Mouse (Mus musculus) forebrain, embryonic 14.5 days (tissue): ENCODE results near the gene Trim12c. TPM values are rescaled to one million over a fixed set of nuclear protein-coding genes. Genes with fewer than 3 reads are reported as not detected.
"Not testable (repeated sequence)": the region's sequence is repeated elsewhere in the genome, so short reads cannot be mapped to it uniquely, and the experiment has no call there.

ENCODE experiments used
- ATAC-seq: fragments of 200-750 bp; cut with Nextera tagmentation; 2 replicates; pipeline ENCODE4 v1.8.0; 2017; ENCODE audit warnings: mild to moderate bottlenecking, moderate library complexity
- DNase-seq: peaks from one replicate; pipeline ENCODE4 v3.0.0-alpha.2; 2015; ENCODE audit warnings: low spot score
- H3K27ac ChIP-seq: fragments of 300-500 bp; sonication (generic); 2 replicates; pipeline ENCODE4 v1.5.1; 2014; ENCODE audit warnings: low read depth, mild to moderate bottlenecking, control low read depth, low read length, moderate library complexity
- H3K27me3 ChIP-seq: fragments of 300-500 bp; sonication (generic); replicated peaks from 2 replicates; pipeline ENCODE4 v1.6.1; 2014; ENCODE audit warnings: low read length, control low read depth, mixed read lengths; ENCODE audit not compliant: control insufficient read depth, insufficient read depth
- H3K36me3 ChIP-seq: fragments of 300-500 bp; sonication (generic); 2 replicates; pipeline ENCODE4 v1.6.1; 2014; ENCODE audit warnings: low read length, control low read depth; ENCODE audit not compliant: control insufficient read depth, insufficient read depth
- H3K4me1 ChIP-seq: fragments of 300-500 bp; sonication (generic); 2 replicates; pipeline ENCODE4 v1.6.1; 2014; ENCODE audit warnings: antibody characterized with exemption, low read length, control low read depth; ENCODE audit not compliant: control insufficient read depth, insufficient read depth
- H3K4me2 ChIP-seq: fragments of 300-500 bp; sonication (generic); 2 replicates; pipeline ENCODE4 v1.6.1; 2014; ENCODE audit warnings: mild to moderate bottlenecking, control low read depth, low read length
- H3K4me3 ChIP-seq: fragments of 300-500 bp; sonication (generic); 2 replicates; pipeline ENCODE4 v1.5.1; 2014; ENCODE audit warnings: low read depth, low read length, control low read depth
- H3K9ac ChIP-seq: fragments of 300-500 bp; sonication (generic); 2 replicates; pipeline ENCODE4 v1.6.1; 2014; ENCODE audit warnings: mild to moderate bottlenecking, low read length, control low read depth, moderate library complexity
- H3K9me3 ChIP-seq: fragments of 300-500 bp; sonication (generic); replicated peaks from 2 replicates; pipeline ENCODE4 v1.6.1; 2016; ENCODE audit warnings: low read length, control low read depth, mixed read lengths; ENCODE audit not compliant: control insufficient read depth
- WGBS: fragments of 180-500 bp; shearing (Covaris S2); extraction: QIAGEN DNeasy Blood & Tissue Kit; methylation state at CpG from one replicate; pipeline ENCODE4 v1.1.7; 2014; 5-methylcytosine and 5-hydroxymethylcytosine counted together
- polyA plus RNA-seq: library from polyadenylated mRNA; unstranded; fragments of >200 nt; fragmentation: Nextera tagmentation; extraction: Ambion mirVana; gene quantifications from 2 replicates; pipeline ENCODE4 v1.2.1, GENCODE M21; 2014

Gene Trim12c
- polyA plus RNA-seq = 0.48 and 0.95 TPM in 2 replicates

DNA sequence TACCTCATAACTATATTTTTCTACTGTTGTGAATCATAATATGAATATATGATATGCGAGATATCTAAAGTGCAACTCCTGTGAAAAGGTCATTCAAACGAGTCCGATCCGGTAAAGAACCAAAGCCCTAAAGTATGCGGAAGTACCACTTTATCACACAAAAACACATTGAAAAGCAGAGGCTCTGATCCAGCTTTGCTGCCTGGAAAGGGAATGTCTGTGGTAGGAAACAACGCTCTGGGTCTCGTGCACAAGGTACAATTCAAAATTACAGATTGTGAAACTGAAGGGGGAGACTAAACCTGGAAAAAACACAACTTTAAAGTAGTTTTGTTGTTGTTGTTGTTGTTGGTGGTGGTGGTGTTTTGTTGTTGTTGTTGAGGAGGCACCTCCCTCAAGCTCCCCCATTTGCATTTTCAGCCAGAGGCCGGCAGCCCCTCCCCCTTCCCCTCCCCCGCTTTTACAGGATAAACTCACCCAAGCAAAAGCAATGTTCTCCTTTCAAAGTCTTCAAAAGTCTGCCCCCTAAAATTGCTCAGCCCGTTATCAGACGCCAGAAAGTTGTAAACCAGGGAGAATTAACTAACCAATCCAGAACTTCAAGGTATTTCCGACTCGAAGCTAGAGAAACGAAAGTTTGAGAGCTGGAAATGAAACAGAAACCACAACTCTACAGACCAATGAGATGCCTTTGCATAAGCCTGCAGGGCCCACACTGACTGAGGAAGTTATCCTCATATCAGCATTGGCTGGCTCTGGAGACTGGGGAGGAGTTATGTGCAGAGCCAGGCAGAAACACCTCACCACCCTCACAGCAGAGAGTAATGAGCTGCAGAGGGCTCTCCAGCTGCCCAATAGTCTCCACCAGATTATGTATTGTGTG is at the start of gene Trim12c:
Gene Trim12c (minus strand): TSS at position 646 of the 883 bp plus-strand sequence.
- peak; percentile 90 for ATAC-seq
- peak; percentile 54 for DNase-seq
- H3K36me3 ChIP-seq = no peaks in the 10 kb centered on the region
- no peak within 1 kb of the TSS for H3K27ac ChIP-seq
- no peaks in the 10 kb centered on the region for H3K27me3 ChIP-seq
- H3K9ac ChIP-seq = peak within 1 kb of the TSS; percentile 29; the same call in 1 of the 2 replicates
- H3K9me3 ChIP-seq = no peaks in the 10 kb centered on the region
- H3K4me2 ChIP-seq = peak within 1 kb of the TSS; percentile 42
- no peaks in the 10 kb centered on the region for H3K4me1 ChIP-seq
- peak within 1 kb of the TSS; percentile 20; the same call in 1 of the 2 replicates for H3K4me3 ChIP-seq
- WGBS = 6% methylated on average over 14 of the region's 14 CpGs

- H3K4me3 ChIP-seq = no peak overlapping the region
- H3K36me3 ChIP-seq = no peaks in the 10 kb centered on the region
- H3K9me3 ChIP-seq = no peaks in the 10 kb centered on the region
- no peaks in the 10 kb centered on the region for H3K27me3 ChIP-seq
- H3K4me2 ChIP-seq = no peak overlapping the region
- ATAC-seq (no peak), DNase-seq (no peak)
- no peak overlapping the region for H3K27ac ChIP-seq
- no peak overlapping the region for H3K9ac ChIP-seq
- no peaks in the 10 kb centered on the region for H3K4me1 ChIP-seq
Measured at GRCm38 (mm10) chr7:104401140-104401539, 48.0 kb upstream of the Trim12c start.

- Histone ChIP-seq H3K27me3 (no peaks in the 10 kb centered on the region), H3K4me1 (no peaks in the 10 kb centered on the region), H3K4me2 (no peak within 1 kb of the TSS), H3K27ac (no peak within 1 kb of the TSS), H3K9ac (no peak within 1 kb of the TSS), H3K9me3 (no peaks in the 10 kb centered on the region), H3K4me3 (no peak within 1 kb of the TSS), H3K36me3 (no peaks in the 10 kb centered on the region)
- ATAC-seq (no peak), DNase-seq (no peak)
- WGBS = 61% methylated on average over 1 of the region's 1 CpGs
Measured at GRCm38 (mm10) chr7:104400698-104401097, 47.5 kb upstream of the Trim12c start, which contains the start of gene Trim30c. Trim30c (minus strand) TSS chr7:104400837.

GRCm38 (mm10) chr7:104398492-104398891 is 45.3 kb upstream of the Trim12c start:
- 51% methylated on average over 1 of the region's 1 CpGs for WGBS
- Histone ChIP-seq H3K4me1 (no peaks in the 10 kb centered on the region), H3K9me3 (no peaks in the 10 kb centered on the region), H3K36me3 (no peaks in the 10 kb centered on the region), H3K27me3 (no peaks in the 10 kb centered on the region), H3K27ac (no peak overlapping the region), H3K4me3 (no peak overlapping the region), H3K4me2 (no peak overlapping the region), H3K9ac (no peak overlapping the region)
- ATAC-seq (no peak), DNase-seq (no peak)

DNA sequence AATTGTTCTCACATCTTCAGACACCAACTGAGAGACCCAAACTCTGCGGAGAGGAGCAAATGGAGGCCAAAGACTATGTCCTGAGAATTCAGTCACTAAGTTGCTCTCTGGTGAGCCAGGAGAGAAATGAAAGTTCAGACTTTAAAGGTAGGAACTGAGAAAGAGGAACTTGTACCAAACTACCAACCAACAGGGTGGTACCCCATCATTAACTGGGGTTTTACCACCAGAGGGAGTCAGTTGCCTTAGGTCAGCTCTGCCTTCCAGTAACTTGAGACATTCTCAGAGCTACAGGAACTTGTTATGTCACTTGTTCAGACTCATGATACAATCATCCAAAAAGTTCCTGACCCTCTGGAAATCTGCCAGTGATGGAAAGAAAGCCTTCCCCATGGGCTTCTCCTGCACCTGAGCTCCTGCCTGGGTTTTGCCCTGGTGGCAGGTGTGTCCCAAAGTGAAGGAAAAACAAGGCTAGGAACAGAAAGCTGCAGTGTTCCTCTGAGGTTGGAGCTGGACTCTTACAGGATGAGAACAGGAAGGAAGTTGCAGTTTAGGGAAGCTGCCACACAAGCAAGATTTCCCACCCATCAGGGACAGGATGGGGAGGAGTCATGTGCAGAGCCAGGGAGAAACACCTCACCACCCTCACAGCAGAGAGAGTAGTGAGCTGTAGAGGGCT is 16.7 kb upstream of the Trim12c start, which contains the start of gene Trim30b:
Gene Trim30b (minus strand): TSS at position 149 of the 679 bp plus-strand sequence.
- H3K9ac ChIP-seq = no peak within 1 kb of the TSS
- H3K27ac ChIP-seq = no peak within 1 kb of the TSS
- no peaks in the 10 kb centered on the region for H3K27me3 ChIP-seq
- 75% methylated on average over 1 of the region's 1 CpGs for WGBS
- no peak within 1 kb of the TSS for H3K4me2 ChIP-seq
- H3K36me3 ChIP-seq = no peaks in the 10 kb centered on the region
- ATAC-seq = no peak
- no peaks in the 10 kb centered on the region for H3K9me3 ChIP-seq
- DNase-seq = no peak
- H3K4me3 ChIP-seq = no peak within 1 kb of the TSS
- no peaks in the 10 kb centered on the region for H3K4me1 ChIP-seq

DNA sequence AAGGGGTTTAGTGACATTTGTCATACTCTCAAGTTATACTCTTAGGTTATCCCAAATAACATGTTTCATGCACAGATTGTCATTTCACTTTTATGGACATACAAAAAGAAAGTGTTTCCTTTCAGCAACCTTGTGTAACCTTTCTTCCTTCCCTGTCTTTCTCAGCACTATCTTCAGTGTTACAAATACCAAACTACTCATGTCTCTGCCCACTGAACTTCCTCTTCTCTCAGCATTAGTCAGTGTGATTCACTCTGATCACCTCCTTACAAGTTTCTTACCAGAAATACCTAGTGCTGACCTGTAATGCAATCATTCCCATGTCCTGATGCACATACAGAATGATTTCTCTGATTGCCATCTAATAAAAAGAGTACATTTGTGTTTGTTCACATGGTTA is 13.2 kb upstream of the Trim12c start:
- Histone ChIP-seq H3K4me1 (no peaks in the 10 kb centered on the region), H3K27me3 (no peaks in the 10 kb centered on the region), H3K36me3 (no peaks in the 10 kb centered on the region), H3K4me2 (no peak overlapping the region), H3K9me3 (no peaks in the 10 kb centered on the region), H3K4me3 (no peak overlapping the region), H3K9ac (no peak overlapping the region), H3K27ac (no peak overlapping the region)
- ATAC-seq (no peak), DNase-seq (no peak)

- no peak overlapping the region for H3K4me3 ChIP-seq
- H3K9me3 ChIP-seq = no peaks in the 10 kb centered on the region
- DNase-seq = no peak
- no peaks in the 10 kb centered on the region for H3K36me3 ChIP-seq
- no peaks in the 10 kb centered on the region for H3K4me1 ChIP-seq
- H3K27me3 ChIP-seq = no peaks in the 10 kb centered on the region
- no peak overlapping the region; the same call in 1 of the 2 replicates for H3K4me2 ChIP-seq
- no peak overlapping the region for H3K27ac ChIP-seq
- H3K9ac ChIP-seq = no peak overlapping the region
- no peak for ATAC-seq
- WGBS = 71% methylated on average over 2 of the region's 2 CpGs
Measured at GRCm38 (mm10) chr7:104353600-104353967, 422 bp upstream of the Trim12c start.

- H3K9ac ChIP-seq, H3K27ac ChIP-seq, H3K4me2 ChIP-seq, H3K4me1 ChIP-seq, H3K27me3 ChIP-seq, H3K9me3 ChIP-seq, DNase-seq, ATAC-seq, H3K36me3 ChIP-seq, H3K4me3 ChIP-seq: not testable (repeated sequence)
- WGBS = 93% methylated on average over 4 of the region's 4 CpGs
Measured at GRCm38 (mm10) chr7:104348043-104348442, 5.1 kb downstream of the Trim12c start.

GRCm38 (mm10) chr7:104340744-104341143 is 12.4 kb downstream of the Trim12c start:
- H3K9ac ChIP-seq, H3K9me3 ChIP-seq, ATAC-seq, H3K27ac ChIP-seq, H3K4me3 ChIP-seq, H3K36me3 ChIP-seq, DNase-seq, H3K27me3 ChIP-seq, H3K4me1 ChIP-seq, H3K4me2 ChIP-seq: not testable (repeated sequence)
- WGBS = 85% methylated on average over 2 of the region's 4 CpGs
